Mouse (Mus musculus) liver, embryonic 14.5 days (tissue): ENCODE data around the gene Atg4b.

Experiments used
- CTCF ChIP-seq: IDR thresholded peaks from 2 replicates; pipeline ENCODE4 v1.5.1; 2016; ENCODE audit warnings: antibody characterized with exemption, low read depth, control low read depth
- EP300 ChIP-seq: IDR thresholded peaks from 2 replicates; pipeline ENCODE4 v1.6.1; 2016; ENCODE audit warnings: antibody characterized with exemption, low read depth

GRCm38 (mm10) chr1:93825105-93825674 lies 73.9 kb downstream of the Atg4b start:
- peak; percentile 57 for TF ChIP-seq CTCF
- TF ChIP-seq EP300: no peak
